Mouse (Mus musculus) kidney, postnatal 14 days (tissue): Measurements from ENCODE around the gene Hcar1.
A peak's percentile ranks its signal among the peaks of the same experiment; 100 is the strongest.

Experiments used
- DNase-seq: peaks from one replicate; pipeline ENCODE4 v3.0.0; 2022; ENCODE audit warnings: mixed read lengths

The Hcar1 gene

DNA sequence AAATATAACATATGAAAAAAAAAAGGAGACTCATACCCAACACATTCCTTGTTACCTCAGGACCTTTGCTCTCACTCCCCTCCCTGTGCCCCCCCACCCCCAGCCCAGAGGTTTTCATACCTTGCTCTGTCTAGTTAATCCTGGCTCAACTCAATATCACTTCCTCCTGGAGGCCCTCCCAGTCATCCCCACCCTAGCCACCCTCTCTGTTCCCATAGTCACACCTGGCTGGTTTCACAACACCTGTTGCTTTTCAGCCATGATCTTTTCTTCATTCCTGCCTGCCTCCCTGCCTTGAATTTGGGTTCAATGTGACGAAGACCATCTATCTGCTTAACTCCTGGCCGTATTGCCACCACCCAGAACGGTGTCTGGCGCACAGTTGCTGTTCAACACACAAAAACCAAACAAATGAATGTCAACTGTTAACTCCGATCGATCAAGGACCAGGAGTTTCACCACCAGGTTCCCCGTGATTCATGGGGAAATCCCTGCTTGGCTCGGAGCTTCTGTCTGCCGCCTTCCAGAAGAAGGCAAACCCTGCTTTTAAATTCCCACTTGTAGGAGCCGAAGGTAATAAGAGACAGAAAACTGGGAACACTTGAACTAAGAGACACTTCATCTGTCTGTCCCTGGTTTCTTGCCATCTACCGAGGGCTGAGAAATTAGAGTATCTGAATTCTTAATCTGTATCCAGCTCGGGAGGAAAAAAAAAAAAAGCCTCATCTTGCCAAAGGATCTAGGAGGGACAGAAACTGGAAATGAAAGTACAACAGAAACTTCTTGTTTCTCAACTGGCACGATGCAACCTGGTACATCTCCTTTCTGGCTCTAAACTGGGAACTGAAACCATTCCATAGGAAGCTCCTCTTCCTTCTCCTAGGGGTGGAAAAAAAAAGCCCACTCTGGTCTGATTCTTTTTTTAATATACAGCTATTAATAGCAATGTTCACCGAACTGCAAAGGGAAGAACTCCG lies 17.2 kb downstream of the Hcar1 start:
- no peak for DNase-seq

DNA sequence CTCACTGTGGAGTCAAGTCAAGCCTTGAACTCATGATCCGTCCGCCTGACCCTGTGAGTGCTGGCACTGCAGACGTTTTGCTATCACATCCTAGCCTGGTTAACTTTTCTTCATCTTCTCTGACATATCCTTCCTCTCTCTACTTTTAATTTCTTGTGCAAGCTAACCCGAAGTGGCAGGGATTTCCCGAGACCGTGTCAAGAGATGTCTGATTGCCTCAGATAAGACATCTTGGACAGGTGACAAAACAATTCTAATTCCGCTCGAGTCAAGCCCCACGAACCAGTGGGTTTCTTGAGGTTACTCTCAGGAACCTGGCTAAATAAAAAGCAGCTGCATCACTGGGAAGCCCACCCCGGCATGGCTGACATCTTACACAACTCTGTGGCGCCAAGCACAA lies 21.0 kb downstream of the Hcar1 start:
- no peak for DNase-seq

DNA sequence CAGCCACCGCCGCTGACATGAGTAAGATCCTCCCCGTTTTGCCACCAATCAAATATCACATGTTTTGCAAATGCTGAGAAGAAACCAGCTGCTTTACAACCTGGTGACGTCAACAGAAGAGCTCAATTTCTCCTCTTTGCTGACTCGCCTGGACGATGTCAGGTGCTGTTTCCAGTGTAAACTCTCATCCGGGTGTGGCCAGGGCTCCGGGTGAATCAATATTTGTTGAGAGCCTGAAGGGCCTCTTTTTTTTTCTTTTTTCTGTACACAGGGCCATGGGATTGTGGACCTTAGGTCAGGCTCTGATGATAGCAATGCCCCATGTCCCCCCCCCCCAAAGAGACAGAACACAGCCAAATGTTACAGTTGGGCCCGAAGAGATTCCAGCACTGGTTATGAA lies 25.3 kb downstream of the Hcar1 start:
- DNase-seq, result no peak

DNA sequence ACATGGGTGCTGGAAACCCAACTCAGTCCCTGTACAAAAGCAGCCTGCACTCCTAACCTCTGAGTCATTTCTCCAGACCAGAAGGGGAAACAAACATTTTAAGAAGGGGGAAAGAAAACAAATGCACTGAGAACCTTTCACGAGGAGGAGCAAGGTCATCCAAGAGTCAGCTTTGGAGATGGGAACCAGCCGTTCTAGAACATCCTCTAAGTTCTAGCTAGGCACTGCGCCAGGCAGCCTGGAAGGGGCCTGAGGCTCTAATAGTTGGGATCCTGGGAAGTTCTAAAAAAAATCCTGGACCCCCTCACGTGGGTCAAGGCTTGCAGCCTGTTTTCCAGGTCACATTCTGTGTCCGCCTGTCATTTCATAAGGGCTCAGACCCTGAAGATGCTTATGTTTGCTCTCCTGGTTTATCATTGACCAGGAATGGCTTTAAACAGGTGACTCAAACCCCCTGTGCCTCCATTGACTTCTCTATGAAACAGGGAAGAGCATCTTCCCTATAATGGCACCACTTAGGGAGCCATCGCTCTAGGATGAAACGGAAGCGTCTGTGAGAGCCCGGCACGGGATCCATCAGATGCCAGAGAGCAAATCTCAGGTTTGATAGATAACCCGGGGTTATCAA lies 25.8 kb downstream of the Hcar1 start:
- DNase-seq, result no peak

DNA sequence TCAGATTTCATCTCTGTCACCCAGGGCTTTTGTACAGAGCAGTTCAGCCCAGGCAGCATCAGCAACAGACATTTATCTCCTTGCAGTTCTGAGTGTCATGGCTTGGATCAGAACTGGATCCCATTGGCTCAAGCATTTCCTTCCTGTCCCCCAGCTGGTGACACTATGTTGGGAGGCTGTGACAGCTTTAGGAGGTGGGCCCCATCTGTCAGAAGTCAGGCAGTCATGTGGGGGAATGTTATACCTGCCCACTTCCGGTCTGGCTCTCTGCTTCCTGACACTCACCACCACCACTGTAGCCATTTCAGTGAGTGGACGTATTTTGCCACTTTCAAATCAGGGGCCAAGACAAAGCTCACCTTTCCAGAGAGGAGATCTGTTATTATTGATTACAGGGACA lies 28.4 kb downstream of the Hcar1 start:
- peak; percentile 45 for DNase-seq

DNA sequence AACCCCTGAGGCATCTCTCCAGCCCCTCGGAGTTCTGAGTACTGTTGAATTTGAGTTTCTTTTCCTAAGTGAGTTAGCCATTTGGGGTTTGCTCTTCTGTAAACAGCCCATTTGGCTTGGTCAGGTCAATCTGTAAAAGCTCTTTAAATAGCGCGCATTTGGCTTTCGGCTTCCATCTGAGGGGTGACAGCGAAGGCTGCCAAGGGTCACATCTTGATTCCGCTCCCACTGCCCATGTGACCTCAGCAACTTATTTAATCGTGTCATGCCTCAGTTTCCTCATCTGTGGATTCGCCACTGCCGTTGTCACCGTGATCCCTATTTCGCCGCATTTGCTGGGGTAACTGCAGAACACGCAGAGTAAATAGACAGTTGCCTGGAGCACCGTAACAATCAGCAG lies 35.5 kb downstream of the Hcar1 start:
- peak; percentile 61 for DNase-seq

DNA sequence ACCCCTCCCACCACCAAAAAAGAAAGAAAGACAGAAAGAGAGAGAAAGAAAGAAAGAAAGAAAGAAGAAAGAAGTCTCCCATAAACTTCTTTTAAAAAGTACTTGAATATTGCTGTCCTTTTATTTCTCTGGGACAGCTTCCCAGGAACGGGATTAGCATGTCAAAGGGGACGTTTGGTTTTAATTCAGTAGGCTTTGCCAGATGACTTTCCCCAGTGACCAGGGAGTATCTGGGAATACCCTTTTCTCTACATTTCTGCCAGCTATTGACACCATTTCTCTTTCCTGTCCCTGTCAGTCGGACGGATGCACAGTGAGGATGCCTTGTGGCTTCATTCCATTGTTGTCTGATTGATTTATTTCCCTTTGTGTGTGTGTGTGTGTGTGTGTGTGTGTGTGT lies 36.0 kb downstream of the Hcar1 start:
- DNase-seq, result peak; percentile 41

DNA sequence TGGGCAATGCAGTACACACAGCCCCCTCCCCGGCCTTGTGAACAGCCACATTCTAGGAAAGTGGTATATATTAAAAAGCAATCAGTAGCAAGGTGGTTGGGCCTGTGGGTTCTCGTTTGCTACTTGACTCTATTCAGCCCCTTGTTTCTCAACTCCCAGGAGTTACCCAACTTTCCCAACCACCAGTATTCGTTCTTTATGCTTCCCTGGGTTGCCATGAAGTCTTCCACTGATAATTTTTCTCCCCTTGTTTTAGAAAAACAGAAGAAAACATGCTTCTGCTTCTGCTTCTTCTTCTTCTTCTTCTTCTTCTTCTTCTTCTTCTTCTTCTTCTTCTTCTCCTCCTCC lies 36.9 kb downstream of the Hcar1 start:
- DNase-seq, result no peak

DNA sequence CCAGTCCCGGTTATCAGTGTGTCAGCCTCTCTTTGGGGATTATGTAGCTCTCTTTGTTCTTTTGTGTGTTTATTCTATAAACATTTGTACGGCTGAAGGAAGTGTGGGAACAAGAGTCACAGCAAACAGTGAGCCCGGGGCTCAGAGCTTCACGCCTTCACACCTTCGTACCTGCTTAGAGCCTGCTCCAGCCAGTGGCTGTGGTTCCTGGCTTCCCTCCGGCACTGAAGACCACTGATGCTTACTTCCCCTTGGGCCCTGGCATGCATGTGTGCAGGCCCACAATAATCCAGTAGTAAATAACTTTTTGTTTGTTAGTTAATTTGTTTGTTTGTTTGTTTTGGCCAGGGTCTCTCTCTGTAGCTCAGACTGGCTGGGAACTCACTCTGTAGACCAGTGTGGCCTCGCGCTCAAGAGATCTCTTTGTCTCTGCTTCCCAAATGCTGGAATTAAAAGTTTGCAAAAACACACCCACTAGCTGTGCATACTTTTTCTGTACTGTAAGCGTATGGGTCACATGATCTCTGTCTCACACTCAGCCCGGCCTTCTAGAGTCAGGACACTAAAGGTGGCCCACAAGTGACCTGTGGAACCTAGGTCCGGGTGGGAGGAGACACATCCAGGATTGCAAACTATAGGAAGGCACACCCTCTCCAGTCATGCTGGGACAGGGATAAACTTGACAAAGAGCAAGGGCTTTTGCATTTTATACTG lies 37.4 kb downstream of the Hcar1 start:
- no peak for DNase-seq

DNA sequence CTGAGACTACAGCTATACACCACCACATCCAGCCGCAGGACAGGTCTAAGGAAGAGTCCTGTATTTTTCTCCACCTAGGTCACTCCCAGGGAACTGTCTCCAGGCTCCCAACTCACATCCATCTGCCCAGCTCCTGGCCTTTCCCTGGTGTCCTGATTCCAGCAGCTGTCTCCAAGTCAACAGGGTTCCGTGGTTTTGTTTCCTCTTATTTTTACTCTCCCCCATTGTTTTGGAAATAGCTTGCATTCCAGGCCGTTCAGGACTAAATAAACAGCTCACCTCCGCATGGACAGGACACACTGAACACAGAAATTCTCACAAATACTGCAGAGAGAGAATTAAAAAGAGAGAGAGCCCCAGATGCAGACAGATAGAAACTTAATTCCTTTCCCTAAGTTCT lies 42.4 kb downstream of the Hcar1 start:
- no peak for DNase-seq

- no peak for DNase-seq
Measured at GRCm38 (mm10) chr5:123834836-123835235, 45.0 kb downstream of the Hcar1 start.

GRCm38 (mm10) chr5:123832309-123832708 lies 47.5 kb downstream of the Hcar1 start:
- DNase-seq, result no peak

- peak; percentile 72 for DNase-seq
Measured at GRCm38 (mm10) chr5:123827659-123828091, 52.1 kb downstream of the Hcar1 start.
